Mouse (Mus musculus): ENCODE measurements around the gene Gm20388.

DNA sequence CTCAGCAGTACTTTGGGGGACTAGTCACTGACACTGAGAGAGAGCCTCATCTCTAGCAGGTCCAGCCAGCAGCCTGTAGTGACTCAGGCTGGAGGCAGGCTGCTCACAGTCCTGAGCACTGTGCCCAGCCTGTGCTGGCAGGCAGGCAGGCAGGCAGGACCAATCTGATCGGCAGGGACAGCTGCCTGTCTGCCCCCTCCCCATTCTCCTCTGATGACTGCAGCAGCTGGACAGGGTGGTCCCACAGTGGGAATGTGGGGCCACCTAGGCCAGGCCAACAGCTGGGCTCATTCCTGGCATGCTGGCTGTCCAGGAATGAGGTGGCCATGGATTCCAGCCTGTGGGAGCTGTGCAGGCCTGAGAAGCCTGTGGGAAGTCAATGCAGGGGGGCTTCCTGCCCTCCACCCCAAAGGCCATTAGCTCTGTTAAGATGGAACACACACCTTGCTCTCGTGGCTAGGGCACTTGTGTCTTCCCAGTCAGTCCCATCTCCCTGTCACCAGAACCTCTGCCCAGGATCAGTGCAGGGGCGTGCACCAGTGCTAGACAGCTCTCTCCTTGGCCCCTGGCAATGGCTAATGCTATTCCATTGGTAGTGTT lies 2940.1 kb downstream of the Gm20388 start:
- no peak for TF ChIP-seq CTCF (IDR thresholded peaks at IDR 0.05; ENCODE audit: borderline replicate concordance, extremely low read depth, insufficient read depth, insufficient read length)
- no peak for TF ChIP-seq POLR2A (IDR thresholded peaks at IDR 0.05; ENCODE audit: borderline replicate concordance, extremely low read depth, insufficient read depth, insufficient read length, poor library complexity, severe bottlenecking)

Data from brain, embryonic 14.5 days (tissue).